Mouse (Mus musculus): ENCODE measurements around the gene Aip. TPM values are rescaled to one million over a fixed set of nuclear protein-coding genes. Genes with fewer than 3 reads are reported as not detected.

Gene Aip
- polyA plus RNA-seq (2016; fragmentation: Nextera tagmentation; extraction: Ambion mirVana), result 55.2 and 56.5 TPM in 2 replicates

DNA sequence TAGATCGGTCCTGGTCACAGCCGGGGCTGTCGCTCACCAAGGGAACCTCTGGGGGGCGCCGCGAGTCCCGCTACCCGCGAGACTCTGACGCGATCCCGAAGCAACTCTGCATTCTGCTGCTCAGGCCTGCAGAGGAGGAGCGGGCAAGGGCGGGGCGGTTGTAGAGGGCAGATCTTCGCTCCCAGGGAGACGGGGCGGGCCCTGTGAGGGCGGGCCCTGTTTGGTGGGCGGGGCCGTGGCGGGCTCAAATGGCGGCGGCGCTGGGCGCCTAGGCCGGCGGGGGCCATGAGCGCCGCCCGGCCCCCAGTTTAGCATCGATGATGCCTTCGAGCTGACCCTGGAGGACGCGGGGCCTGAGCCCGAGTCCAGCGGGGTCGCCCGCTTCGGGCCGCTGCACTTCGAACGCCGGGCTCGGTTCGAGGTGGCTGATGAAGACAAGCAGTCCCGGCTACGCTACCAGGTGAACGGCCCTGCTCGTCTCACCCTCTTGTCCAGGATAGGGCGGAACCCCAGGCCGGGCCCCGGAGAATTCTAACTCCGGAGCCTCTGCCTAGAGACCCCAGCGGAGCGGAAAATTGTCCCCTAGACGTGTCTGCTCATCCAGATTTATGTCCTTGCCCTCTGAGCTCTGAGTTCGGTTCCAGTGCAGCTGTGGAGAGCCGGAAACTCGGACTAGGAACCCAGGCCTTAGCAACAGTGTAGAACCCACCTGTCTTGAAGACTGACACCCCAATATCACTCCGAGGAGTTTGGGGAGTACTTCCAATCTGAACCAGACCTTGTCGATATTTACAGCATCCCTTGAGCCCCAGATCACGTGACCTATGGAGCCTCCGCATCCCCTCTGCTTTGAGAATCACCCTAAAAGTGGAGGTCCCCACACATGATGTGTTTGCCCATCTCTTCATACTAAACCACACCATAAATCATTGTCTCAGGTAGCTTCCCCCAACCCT, at the start of gene Aip:
Aip (minus strand) TSS at position 118 of the 956 bp plus-strand sequence.
- Histone ChIP-seq H3K27me3 (ENCODE audit: poor library complexity, severe bottlenecking) (no peaks in the 10 kb centered on the region), H3K36me3 (replicated peaks) (peaks cover 37% of the 10 kb centered on the region), H3K4me1 (peaks cover 28% of the 10 kb centered on the region), H3K27ac (peak within 1 kb of the TSS; percentile 92), H3K4me3 (peak within 1 kb of the TSS; percentile 83), H3K9me3 (no peaks in the 10 kb centered on the region)
- 1% methylated on average over 63 of the region's 64 CpGs for WGBS
- DNase-seq (ENCODE audit: extremely low spot score, low spot score), result peak; percentile 98

DNA sequence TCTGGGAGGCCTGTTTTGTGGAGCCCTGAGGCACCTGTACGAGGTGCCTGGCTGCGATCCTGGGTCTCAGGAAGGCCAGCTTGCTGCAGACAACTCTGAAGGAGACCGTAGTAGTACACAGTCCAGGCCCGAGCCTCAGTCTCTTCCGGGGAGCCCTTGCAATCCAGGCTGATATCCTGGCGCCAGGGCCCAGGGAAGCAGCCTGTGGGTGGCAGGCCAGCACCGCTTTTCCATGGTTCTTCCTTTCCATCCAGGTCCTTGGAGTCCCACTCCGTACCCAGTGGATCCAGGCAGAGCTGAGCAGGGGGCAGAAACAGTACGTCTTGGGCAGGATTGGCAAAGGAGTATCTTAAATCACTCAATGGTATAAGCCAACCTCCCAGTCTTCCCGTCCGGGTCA, 47.3 kb upstream of the Aip start:
- DNase-seq (ENCODE audit: extremely low spot score, low spot score), result no peak
- H3K9me3 ChIP-seq, result no peaks in the 10 kb centered on the region
- no peak overlapping the region for H3K4me3 ChIP-seq
- no peaks in the 10 kb centered on the region for H3K36me3 ChIP-seq (replicated peaks)
- peaks cover 44% of the 10 kb centered on the region for H3K27me3 ChIP-seq (ENCODE audit: poor library complexity, severe bottlenecking)
- no peak overlapping the region for H3K27ac ChIP-seq
- WGBS, result 62% methylated on average over 11 of the region's 11 CpGs
- peaks cover 39% of the 10 kb centered on the region for H3K4me1 ChIP-seq

DNA sequence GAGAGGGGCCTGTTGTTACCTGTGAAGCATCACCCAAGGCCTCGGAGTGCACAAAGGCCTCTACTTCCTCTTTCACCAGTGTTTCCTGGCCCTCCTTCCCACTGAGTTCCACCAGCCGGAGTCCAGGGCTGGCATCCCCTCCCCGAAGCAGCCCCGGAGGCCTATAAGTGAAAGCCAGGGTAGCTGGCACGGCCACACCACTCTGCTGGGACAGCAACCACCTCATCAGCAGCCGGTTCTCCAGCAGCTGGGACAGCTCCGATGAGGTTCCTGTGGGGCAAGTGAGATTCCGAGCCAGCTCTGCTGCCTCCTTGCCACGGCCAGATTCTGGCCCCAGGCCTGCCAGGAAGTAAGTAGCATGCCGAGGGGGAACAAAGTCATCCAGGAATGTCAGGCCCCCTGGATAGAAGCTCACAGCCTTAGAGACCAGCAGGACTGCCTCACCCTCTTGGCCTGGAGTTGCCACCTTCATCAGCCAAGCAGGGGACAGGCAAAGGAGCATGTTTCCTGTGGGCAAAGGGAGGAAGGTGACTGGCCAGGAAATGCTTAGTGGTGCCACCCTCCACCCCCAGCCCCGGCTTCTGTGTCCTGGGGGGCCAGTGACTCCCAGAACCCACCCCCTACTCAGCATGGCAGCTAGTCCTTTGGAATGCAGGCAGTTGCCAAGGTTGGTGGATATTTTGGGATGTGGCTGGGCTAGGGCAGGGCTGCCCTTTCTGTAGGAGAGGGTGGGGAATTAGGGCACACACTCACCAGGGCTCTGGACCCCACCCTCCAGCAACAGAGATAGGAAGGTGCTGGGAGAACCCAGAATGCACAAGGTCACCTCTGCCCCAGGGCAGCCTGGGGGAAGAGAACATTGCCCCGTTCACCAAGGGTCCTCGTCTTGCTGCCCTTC, 46.0 kb upstream of the Aip start:
- H3K27me3 ChIP-seq (ENCODE audit: poor library complexity, severe bottlenecking), result peaks cover 40% of the 10 kb centered on the region

DNA sequence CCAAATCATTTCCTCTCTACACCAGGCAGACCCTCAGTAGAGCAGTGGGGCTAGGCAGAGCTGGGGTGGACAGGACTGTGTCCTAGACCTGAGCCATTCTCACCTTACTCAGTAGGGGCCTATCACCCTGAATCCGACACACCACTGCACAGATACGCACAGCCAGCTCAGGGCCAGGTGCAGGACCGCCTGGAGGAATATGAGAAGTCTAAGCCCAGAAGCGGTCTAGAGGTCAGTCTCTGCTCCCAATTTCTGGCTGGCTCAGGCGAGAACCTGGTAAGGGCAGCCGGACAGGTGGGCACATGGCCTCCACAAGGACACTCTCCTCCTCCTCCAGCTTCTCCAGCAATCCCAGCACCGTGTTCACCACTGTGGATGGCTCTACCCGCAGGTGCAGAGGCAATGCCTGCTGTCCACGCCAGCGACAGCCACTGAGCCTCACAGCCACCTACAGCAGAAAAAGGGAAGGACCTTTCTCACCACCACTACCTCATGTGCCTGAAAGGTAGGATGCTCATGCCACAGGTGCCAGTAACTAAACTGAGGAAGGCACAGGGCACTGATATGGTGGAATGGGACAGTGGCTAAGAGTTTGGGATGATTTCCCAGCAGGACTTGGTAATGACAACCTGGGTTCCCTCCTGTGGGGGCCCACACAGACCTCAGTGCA, 45.2 kb upstream of the Aip start:
- no peaks in the 10 kb centered on the region for H3K9me3 ChIP-seq
- DNase-seq (ENCODE audit: extremely low spot score, low spot score), result no peak
- H3K36me3 ChIP-seq (replicated peaks), result no peaks in the 10 kb centered on the region
- H3K4me1 ChIP-seq, result peaks cover 37% of the 10 kb centered on the region
- H3K27me3 ChIP-seq (ENCODE audit: poor library complexity, severe bottlenecking), result peaks cover 33% of the 10 kb centered on the region
- H3K4me3 ChIP-seq, result peak overlapping the region; percentile 8; the same call in 1 of the 2 replicates
- peak overlapping the region; percentile 37; the same call in 1 of the 2 replicates for H3K27ac ChIP-seq
- WGBS, result 84% methylated on average over 10 of the region's 10 CpGs

More for the DNA sequence above, 46.0 kb upstream of the Aip start:
- Histone ChIP-seq H3K27ac (peak overlapping the region; percentile 37; the same call in 1 of the 2 replicates), H3K36me3 (replicated peaks) (no peaks in the 10 kb centered on the region), H3K4me3 (peak overlapping the region; percentile 8; the same call in 1 of the 2 replicates), H3K4me1 (peaks cover 39% of the 10 kb centered on the region), H3K9me3 (no peaks in the 10 kb centered on the region)
- WGBS, result 77% methylated on average over 13 of the region's 13 CpGs
- no peak for DNase-seq (ENCODE audit: extremely low spot score, low spot score)

DNA sequence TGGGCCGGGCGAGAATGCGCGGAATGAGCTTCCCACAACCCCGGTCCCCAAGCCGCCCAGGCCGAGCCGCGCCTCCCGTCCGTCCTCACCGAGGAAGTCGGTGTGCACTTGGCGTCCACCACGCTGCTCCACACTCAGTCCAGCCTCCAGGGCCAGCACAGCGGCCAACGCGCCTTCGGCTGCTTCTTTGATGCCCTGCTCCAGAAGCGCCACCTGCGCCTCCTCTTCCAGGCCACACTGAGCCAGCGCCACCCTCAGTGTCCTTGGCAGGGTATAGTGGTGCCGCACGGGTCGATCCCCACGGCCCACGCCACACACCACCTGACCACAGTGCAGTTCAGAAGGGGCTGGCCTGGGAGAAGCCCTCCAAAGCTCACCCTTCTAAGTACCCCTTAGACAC, 44.2 kb upstream of the Aip start:
- peaks cover 28% of the 10 kb centered on the region; the same call in 1 of the 2 replicates for H3K27me3 ChIP-seq (ENCODE audit: poor library complexity, severe bottlenecking)
- peaks cover 27% of the 10 kb centered on the region for H3K4me1 ChIP-seq
- no peaks in the 10 kb centered on the region for H3K9me3 ChIP-seq
- peak overlapping the region; percentile 57 for H3K4me3 ChIP-seq
- peak overlapping the region; percentile 91 for H3K27ac ChIP-seq
- WGBS, result 11% methylated on average over 26 of the region's 27 CpGs
- H3K36me3 ChIP-seq (replicated peaks), result no peaks in the 10 kb centered on the region
- no peak for DNase-seq (ENCODE audit: extremely low spot score, low spot score)

DNA sequence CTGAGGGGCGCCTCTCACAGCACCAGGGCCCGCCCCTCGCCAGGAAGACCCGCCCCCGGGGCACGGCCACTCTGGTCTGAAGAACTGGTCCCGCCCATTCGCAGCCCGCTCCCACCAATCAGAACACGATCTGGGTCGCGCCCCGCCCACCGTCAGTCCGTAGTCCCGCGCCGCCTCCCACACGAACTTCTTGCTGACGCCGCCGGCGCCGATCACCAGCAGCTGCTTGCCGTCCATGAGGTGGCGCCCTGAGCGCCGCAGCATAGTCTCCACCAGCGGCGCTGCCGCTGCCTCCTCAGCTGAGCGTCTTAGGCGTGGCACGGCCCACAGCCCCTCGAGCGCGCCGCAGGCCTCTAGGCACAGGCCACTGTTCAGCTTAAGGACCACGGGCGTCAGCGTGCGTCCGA, 43.7 kb upstream of the Aip start:
- DNase-seq (ENCODE audit: extremely low spot score, low spot score), result peak; percentile 100
- H3K9me3 ChIP-seq, result no peaks in the 10 kb centered on the region
- no peaks in the 10 kb centered on the region for H3K36me3 ChIP-seq (replicated peaks)
- peaks cover 24% of the 10 kb centered on the region; the same call in 1 of the 2 replicates for H3K27me3 ChIP-seq (ENCODE audit: poor library complexity, severe bottlenecking)
- WGBS, result under 1% methylated on average over 43 of the region's 43 CpGs
- peak overlapping the region; percentile 91 for H3K27ac ChIP-seq
- peaks cover 27% of the 10 kb centered on the region for H3K4me1 ChIP-seq
- H3K4me3 ChIP-seq, result peak overlapping the region; percentile 57

DNA sequence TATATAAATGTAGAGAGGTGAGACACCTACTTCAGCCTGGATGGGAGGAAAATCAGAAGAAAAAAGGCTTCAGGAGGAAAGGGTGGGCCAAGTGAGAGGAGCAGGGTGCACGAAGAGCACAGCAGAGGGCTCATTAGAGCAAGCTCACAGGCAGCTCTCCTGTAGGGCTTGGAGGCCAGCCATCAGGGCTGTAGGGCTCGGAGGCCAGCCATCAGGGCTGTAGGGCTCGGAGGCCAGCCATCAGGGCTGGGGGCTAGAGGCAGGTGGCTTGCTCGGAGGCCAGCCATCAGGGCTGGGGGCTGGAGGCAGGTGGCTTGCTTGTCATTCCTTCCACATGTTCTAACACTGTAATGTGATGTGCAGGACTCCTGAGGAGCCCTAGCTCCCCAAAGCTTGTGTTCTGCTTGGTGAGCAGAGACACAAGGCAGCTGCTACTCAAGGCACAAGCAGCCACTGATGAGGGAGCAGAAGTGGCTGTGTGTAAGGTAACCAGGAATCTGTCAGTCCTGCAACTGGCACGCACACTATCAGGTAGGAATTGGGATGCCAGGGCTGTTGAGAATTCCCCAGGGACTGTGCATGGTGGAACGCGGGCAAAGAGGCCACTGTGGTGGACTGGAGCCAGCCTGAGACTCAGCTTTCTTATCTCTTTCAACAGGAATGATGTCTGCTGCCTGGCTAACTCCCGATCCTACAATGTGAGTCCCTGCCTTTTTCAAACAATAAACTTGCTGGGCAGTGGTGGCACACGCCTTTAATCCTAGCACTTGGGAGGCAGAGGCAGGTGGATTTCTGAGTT, 41.2 kb upstream of the Aip start:
- H3K36me3 ChIP-seq (replicated peaks), result no peaks in the 10 kb centered on the region
- no peak for DNase-seq (ENCODE audit: extremely low spot score, low spot score)
- H3K4me1 ChIP-seq, result peaks cover 42% of the 10 kb centered on the region
- H3K27ac ChIP-seq, result no peak overlapping the region
- H3K27me3 ChIP-seq (ENCODE audit: poor library complexity, severe bottlenecking), result peaks cover 18% of the 10 kb centered on the region; the same call in 1 of the 2 replicates
- WGBS, result 85% methylated on average over 9 of the region's 9 CpGs
- H3K4me3 ChIP-seq, result no peak overlapping the region
- no peaks in the 10 kb centered on the region for H3K9me3 ChIP-seq

DNA sequence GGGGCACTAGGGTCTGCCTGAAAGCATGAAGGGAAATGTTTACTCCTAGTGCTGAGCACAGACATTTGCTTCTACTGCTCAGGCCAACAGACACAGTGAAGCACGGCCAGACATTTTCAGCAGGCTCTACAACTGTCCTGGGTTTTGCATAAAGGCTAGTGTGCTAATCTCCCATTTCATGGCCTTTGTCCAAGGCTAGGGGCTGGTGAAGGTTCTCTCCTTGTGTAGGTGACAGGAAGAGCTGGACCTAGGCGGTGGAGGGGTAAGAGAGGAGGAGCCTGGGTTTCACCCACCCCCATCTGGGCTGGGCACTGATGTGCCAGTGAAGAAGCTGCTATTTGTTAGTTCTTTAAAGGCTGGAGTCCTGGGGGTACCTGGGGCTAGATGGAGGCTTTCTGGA, 39.1 kb upstream of the Aip start:
- Histone ChIP-seq H3K27ac (no peak overlapping the region), H3K27me3 (ENCODE audit: poor library complexity, severe bottlenecking) (no peaks in the 10 kb centered on the region), H3K9me3 (no peaks in the 10 kb centered on the region), H3K4me1 (peaks cover 21% of the 10 kb centered on the region), H3K36me3 (replicated peaks) (peaks cover 17% of the 10 kb centered on the region), H3K4me3 (no peak overlapping the region)
- DNase-seq (ENCODE audit: extremely low spot score, low spot score), result no peak
- WGBS, result 70% methylated on average over 2 of the region's 2 CpGs

DNA sequence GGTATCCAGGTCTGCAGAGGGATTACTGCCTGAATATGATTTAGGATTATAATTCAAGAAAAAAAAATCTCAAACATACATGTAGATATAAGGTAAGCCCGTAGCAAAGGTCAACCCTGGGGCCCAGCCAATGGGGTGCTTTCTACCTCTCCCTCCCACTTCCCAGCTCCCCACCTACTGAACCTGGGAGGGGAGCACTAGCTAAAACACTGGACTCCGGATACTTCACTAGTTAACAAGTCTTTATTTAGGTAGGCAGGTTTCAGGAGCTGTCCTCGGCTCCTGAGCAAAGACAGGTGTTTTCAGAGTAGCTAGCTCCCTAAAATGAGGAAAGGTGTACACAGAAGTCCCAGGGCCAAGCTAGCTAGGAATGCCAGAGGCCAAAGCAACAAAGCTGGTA, 38.4 kb upstream of the Aip start:
- Histone ChIP-seq H3K4me1 (peaks cover 17% of the 10 kb centered on the region), H3K4me3 (peak overlapping the region; percentile 75; the same call in 1 of the 2 replicates), H3K27me3 (ENCODE audit: poor library complexity, severe bottlenecking) (no peaks in the 10 kb centered on the region), H3K9me3 (no peaks in the 10 kb centered on the region), H3K36me3 (replicated peaks) (peaks cover 23% of the 10 kb centered on the region), H3K27ac (no peak overlapping the region)
- no peak for DNase-seq (ENCODE audit: extremely low spot score, low spot score)
- WGBS, result 89% methylated on average over 3 of the region's 3 CpGs

DNA sequence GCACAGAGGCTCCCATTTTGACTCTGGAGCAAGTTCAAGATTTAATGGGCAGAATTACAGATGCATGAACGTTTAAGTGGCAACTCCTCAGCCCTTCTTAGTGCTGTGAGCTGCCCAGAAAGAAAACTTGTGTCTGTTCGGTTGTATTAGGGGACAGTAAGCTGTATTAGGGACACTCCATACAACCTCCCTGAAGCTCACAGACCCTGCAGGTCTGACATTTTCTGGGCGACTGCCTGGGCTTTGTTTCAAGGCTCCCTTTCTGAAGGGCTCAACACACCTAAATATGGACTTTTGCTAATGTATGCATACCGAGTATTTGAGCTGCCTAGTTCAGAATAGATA, 37.9 kb upstream of the Aip start:
- Histone ChIP-seq H3K27ac (peak overlapping the region; percentile 84), H3K36me3 (replicated peaks) (peaks cover 29% of the 10 kb centered on the region), H3K4me1 (peaks cover 17% of the 10 kb centered on the region), H3K27me3 (ENCODE audit: poor library complexity, severe bottlenecking) (no peaks in the 10 kb centered on the region), H3K4me3 (peak overlapping the region; percentile 75), H3K9me3 (no peaks in the 10 kb centered on the region)
- 37% methylated on average over 4 of the region's 4 CpGs for WGBS
- no peak for DNase-seq (ENCODE audit: extremely low spot score, low spot score)

DNA sequence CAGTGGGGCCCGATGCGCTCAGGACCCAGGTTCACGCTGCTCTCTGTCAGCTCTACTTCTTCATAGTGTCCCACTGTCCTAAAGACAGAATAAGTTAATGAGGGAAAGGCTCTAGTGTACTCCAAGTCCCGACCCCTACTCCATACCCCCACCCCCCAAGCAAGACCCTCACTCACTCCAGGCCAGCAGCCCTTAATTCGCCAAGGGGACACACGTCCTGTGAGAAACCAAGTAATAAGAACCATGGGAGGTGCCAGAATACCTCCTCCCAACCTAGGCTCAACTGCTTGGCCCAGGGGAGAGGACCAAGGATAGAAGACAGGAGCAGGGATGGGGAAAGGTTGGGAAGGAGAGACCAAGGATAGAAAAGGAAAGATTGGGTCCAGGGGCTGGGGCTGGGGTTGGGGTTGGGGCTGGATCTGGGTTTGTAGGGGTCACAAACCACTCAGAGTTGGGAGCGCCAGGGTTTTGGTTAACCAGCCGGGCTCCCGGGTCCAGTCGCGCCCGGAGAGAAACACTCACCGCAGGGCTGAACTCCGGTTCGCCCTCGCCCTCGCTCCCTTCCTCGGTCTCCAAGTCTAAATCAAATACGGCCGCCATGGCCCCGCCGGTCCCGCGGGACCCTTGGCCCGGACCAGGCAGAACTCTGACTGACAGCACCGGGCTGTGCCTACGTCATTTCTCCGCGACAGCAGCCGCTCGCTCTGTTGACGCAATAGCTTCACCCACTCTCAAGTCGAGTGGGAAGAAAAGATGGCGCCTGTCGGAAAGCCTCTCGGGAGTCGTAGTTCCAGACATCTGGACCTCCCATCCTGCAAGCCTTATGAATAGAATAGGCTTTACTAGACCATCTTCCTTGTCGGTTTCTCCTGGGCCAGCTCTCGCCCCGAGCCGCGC, 37.2 kb upstream of the Aip start, which contains the start of gene Rps6kb2:
Rps6kb2 (minus strand) TSS at position 709 of the 897 bp plus-strand sequence.
- Histone ChIP-seq H3K36me3 (replicated peaks) (peaks cover 36% of the 10 kb centered on the region), H3K9me3 (no peaks in the 10 kb centered on the region), H3K27ac (peak within 1 kb of the TSS; percentile 84), H3K4me1 (peaks cover 17% of the 10 kb centered on the region), H3K4me3 (peak within 1 kb of the TSS; percentile 75), H3K27me3 (ENCODE audit: poor library complexity, severe bottlenecking) (no peaks in the 10 kb centered on the region)
- WGBS, result 6% methylated on average over 42 of the region's 42 CpGs
- DNase-seq (ENCODE audit: extremely low spot score, low spot score), result peak; percentile 95

Measured in forebrain, embryonic 10.5 days (tissue).